Mouse (Mus musculus) frontal cortex, postnatal 36 days (tissue): ENCODE data around the gene 3110082J24Rik.

Source experiments
- DNase-seq, 2 experiments: peaks; one replicate each; pipeline ENCODE4 v3.0.0; 2022; ENCODE audit warnings: low spot score in 2 of 2

The 3110082J24Rik gene

DNA sequence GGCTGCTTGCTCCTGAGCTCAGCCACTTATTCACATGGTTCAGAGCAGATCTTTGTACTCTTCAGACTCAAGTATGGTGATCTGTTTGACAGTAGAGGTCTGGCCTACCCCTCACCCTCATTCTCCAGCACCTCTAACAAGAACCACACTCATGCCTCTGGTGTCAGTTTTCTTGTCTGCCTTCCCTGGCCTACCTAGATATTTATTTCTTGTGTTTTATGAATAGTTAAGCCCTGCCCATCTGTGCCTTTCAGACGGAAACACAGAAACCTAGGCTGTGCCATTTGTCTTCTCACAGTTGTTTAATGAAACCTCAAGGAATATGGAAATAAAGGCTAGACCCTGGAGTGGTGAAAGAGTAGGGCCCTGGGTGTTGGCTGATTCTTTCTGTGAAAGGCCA lies 12.1 kb upstream of the 3110082J24Rik start:
- no peak for DNase-seq

DNA sequence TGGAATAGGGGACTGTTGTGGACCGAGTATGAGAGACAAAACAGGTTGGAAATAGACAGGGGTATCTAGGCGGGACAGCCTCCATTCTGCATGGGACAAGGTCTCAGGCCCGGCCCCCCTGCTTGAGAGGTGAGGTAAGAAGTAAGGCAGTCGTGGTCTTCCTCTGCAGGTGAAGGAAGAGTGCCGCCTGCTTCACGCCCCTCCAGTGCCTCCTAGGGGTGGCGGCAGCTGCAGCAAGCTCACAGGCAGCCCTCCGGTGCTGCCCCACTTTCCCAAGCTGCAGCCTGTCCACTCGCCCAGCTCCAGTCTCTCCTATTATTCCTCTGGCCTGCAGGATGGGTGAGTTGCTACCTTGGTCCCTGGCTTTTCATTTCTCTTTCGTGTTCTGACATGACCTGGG lies 9.8 kb upstream of the 3110082J24Rik start:
- no peak for DNase-seq

DNA sequence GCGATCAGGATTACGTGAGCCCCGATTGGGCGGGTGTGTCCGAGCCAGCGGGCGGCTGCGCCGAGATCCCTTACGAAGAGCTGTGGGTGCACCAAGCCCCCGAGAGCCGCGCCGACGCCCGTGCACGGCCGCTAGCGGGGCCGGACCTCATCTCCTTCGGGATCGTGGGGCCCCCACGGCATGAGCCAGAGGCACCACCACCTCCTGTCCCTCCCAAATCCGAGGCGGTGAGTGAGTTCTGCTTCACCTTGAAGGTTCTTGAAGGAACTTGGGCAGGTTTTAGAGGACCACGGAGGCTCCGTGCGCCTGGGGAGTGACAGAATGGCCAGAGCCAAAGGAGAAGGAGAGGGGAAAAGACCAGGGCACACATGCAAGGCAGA lies 8.9 kb upstream of the 3110082J24Rik start:
- DNase-seq, result no peak

DNA sequence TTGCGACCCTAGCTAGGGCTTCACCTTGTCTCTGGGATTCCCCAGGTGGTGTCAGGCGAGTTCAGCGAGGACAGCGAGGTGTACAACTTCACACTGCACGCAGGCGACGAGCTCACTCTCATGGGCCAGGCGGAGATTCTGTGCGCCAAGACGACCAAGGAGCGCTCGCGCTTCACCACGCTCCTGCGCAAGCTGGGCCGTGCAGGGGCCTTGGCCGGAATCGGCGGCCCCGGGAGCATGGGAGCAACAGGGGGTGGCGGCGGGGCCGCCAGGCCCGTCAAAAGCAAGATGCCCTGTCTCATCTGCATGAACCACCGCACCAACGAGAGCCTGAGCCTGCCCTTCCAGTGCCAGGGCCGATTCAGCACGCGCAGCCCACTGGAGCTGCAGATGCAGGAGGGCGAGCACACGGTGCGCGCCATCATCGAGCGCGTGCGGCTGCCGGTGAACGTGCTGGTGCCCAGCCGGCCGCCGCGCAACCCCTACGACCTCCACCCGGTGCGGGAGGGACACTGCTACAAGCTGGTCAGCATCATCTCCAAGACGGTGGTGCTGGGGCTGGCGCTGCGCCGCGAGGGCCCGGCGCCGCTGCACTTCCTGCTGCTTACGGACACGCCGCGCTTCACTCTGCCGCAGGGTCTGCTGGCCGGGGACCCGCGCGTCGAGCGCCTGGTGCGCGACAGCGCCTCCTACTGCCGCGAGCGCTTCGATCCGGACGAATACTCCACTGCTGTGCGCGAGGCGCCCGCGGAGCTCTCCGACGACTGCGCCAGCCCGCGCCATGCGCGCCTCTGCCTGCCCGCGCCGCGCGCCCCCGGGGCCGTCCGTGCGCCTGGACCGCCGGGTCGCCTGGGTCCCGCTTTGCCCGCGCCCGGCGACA lies 8.2 kb upstream of the 3110082J24Rik start:
- DNase-seq, result peak; percentile 58 to 65

DNA sequence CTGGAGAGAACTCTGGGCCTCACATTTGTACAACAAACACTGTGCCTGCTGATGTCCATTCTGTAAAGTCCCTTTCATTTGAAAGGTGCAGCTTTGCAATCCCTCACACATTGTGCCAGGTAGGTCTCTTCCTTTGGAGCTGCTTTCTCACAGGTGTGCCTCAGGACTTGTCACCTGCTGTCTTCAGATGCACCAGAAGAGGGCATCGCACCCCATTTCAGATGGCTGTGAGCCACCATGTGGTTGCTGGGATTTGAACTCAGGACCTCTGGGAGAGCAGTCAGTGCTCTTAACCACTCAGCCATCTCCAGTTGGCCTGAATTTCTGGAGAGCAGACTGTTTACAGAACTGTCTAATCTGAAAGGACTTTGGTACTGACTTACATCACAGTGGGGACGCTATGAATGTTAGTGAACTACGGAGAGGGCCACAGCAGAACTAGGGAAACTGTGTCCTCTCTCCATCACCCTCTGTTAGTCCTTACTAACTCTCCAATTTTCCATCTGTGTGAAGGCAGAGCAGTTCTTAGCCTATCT lies 6.7 kb upstream of the 3110082J24Rik start:
- no peak for DNase-seq

DNA sequence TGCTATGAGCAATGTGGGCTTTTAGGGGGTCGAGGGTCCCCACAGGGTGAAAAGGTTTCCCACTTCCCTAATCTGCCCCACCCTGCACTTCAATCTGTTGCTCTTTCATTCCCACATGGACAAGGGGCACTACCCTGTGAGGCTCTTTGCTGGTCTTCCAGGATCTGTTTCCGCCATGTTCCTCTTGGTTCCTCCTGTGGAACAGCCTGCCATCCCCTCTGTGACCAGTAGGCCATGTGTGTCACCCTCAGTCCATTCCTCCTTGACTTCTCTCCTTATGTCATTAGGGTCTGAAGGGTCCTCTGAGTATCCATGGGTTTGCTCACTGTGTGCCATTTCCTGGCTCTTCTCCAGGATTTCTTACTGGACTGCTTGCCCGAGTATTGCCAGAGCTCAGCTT lies 5.9 kb upstream of the 3110082J24Rik start:
- no peak for DNase-seq

DNA sequence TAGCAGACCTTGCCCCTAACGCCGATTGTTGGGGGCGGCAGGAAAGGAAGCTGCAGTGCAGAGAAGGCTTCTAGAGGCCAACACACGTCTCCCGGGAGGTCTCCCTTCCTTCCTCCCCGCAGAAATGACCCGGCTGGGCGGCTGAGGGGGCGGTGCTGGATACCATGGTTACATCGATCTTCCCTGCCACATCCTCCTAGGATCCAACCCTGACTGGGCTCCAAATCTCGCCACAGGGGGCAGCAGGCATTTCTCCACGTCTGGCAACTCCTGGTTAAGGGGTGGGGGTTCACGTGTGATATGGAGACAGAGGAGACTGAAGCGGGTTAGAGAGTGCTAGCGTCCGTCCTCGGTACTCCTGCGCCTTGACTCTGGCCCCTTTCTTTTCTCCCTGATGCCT lies 5.2 kb upstream of the 3110082J24Rik start:
- no peak for DNase-seq

DNA sequence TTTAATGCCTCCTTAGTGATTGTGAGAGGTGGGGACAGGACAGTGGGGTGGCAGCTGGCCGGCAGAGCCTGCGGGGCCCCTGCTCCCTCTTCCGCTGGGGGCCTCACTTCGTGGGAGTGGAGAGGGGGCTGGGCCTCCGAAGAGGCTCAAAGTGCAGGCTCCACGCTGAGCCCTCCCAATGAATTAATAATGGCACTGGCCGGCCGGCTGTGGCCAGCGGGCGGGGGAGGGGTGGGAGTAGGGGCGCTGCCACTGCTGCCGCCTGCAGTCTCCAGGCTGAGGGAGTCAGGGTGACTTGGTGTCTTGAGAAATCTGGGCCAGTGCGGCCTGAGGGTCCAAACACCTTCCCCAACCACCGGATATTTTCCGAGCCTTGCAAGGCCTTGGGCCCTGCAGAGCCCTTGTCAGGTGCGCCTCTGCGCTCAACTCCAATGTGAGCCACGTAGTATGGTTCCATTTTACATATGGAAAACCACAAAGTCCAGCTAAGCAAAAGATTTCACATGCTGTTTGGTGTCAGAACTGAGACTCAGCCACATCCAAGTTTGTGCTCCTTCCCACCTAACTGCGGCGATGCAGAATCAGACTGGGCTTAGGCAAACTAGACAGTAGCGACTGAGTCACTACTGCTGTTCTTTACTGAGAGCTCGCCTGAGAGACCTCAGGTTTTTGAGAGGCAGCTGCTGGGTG lies 4.6 kb upstream of the 3110082J24Rik start:
- DNase-seq, result no peak

DNA sequence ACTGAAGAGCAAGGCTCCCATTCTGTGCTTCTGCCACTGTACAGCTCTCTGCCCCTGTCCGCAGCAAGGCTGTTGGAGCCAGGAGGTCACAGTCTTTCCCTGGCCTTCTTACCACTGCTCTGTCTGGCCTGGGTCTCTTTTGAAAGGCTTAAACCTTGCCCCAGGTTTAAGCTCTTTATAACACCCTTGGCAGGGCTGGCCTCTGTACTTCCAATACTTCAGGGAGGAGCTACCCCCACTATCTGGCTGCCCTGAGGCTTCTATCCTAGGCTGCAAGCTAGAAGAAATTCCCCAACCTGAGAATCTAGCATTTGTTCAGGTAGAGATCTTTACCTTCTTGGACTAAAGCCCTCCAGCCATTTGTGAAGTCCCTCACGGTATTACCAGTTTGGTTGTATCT lies 4.0 kb upstream of the 3110082J24Rik start:
- no peak for DNase-seq

DNA sequence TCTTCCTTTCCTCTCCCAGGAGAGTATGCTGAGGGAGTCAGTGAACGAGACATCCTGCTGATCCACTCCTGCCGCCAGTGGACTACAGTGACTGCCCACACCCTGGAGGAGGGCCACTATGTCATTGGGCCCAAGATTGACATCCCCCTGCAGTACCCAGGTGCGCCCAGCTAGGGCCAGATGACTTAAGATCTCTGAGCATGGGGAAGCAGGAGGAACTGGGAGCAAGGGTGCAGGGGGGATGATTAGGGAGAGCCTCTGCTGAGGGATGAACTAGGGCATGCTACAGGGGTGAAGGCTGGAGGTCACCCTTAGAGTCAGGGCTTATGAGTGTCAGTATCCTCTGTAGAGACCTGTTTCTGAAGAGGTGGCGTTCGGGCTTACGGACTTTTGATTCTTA lies 2.3 kb upstream of the 3110082J24Rik start:
- DNase-seq, result no peak

DNA sequence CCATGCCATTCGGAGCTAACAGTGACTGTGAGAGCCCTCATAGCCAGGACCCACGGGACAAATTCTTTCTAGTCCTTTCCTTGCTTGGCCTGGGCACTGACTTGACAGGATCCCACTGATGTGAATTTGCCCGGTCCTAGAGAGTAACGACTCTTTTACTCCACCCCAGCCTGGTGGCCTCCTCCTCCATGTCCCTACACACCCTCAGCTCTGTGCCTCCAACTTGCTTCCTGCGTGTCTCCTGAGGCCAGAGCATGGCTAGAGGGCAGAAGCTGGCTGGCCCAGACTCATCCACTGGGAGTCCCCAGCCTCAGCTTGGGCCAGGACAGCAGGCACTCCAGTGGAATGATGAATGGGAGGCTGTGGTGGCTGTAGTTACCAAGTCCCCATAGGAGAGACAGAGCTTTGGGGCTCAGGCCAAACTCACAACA lies 1.7 kb upstream of the 3110082J24Rik start:
- no peak for DNase-seq

DNA sequence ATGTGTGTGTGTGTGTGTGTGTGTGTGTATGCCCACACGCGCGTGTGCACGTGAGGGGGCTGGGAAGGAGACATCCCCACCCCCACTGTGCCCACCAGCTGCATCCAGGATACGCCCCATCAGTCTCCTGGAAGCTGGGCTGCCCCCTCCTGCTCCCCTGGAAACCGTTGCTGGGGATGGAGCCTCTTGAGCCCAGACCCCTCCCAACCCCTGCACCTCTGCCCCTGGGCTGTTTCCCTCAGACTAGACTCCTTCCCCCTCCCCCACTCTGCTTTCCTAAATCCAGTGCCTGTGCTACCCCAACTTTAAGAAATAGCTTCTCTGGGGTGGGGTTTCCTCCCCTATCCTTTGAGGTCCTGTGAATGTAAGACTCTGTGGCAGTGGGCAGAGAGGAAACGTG lies 1.3 kb upstream of the 3110082J24Rik start:
- DNase-seq, result no peak

DNA sequence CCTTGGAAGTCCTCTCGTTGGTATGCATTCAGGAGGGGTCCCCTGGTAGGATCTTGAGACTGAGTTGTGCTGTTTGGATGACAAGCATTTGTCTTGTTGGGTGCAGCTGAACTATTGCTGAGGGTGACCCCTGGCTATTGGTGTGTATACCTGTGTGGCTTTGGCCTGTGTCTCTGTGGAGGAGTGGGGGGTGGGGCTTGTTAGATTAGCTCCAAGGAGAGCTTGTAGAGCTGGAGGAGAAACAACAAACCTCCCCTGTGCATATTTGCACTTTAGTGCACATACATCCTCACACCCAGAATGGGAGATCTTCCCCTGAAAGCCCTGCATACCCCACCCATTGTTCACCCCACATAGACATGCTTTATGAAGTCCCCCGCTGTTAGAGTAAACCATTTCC lies 870 bp upstream of the 3110082J24Rik start:
- DNase-seq, result no peak

DNA sequence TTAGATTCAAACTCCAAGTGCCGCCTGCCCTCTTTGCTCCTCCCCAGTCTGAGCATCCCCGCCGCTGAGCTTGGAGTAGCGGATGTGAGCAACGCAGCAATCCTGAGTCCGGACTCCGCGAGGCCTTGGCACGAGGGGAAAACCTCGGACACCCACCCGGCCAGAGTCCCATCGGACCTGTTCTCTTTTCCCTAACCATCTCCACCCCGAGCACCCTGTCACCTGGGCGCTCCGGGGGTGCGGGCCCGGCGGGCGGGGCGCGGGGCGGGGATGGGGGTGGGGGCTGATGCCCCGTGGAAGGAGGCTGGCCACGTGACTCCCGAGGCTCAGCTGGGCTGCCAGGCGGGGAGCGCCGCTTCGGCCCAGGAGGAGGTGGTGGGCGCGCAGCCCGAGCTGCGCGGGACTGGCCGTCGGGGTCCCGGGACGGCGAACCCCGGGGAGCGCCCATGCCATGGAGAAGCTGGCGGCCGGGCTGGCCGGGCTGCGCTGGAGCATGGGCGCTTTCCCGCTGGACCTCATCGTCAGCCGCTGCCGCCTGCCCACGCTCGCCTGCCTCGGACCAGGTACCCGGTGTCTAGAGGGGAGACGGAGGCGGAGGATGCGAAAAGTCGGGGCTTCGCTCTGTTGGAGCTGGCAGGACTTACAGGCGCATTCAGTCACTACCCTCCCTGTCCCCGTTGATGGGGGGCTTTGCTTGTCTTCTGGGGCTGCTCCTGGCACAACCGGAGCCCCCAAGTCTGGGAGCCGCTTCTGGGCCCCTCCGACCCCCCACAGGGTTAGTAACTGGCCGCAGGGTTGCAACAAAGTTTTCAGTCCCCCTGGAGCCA lies 832 bp downstream of the 3110082J24Rik start, which contains the start of gene Garem2:
Gene Garem2, plus strand, starts transcription at position 321 of the 827 bp plus-strand sequence.
- no peak for DNase-seq

DNA sequence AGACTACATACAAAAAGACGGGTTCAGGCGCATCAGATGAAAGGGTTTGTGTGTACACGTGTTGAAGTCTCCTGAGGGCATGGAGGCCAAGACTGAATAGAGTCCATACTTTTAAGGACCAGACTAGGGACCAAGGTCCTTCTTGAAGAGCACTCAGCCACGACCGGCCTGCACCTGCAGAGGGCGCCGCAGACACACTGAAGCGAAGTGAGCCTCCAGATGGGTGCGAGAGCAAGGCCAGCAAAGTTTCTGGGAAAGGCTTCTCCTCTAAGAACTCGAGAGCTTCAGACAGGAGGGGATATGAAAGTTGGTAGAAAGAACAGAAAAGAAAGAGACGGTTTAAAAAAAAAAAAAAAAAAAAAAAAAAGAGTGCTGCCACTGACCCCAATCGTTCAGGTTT lies 1.5 kb downstream of the 3110082J24Rik start:
- DNase-seq, result no peak

DNA sequence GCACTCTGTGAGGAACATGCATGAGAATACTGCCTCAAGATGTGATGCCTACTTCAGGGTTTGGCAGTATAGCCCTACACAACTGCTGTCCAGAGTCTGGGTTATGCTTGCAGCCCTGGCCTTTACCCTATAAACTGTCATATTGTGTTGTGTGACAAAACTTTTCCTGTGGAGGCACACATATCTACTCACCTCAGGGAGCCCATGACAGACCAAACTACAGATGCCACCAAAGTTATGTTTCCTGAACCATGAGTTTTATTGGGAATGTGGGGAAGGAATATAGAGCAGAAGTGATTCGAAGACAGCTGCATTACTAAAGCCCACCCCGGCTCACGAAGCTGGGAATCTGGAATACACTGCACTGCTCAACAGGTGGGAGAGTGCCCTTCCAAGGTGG lies 2.5 kb downstream of the 3110082J24Rik start:
- no peak for DNase-seq

DNA sequence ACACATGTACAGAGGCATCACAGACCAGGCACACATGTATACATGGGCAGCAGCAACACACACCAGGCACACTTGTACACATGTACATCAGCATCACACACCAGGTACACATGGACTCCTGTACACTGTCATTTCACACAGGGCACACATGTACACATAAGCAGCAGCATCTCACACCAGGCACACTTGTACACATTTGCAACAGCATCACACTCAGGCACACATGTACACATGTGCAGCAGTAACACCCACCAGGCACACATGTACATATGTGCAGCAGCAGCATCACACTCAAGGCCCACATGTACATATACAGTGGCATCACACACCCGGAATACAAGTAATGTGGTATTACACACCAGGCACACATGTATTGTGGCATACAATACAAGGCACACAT lies 7.6 kb downstream of the 3110082J24Rik start:
- no peak for DNase-seq

DNA sequence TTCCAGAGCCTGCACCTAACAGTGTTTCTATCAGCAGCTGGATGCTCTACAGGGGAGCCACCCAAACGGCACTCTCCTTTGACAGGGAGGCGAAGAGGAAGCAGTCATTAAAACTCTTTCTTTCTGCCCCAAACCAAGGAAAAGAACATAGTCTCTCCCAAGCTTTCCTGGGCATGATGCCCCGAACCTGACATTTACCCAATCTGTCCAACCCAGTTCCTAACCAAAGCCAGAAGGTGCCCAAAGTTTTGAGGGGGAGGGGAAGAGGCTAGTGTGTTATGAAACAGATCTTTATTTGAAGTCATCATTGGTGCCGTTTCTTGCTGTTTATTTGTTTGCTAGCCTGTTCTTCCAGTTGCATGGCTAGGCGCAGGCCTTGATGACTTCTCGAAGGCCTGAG lies 10.2 kb downstream of the 3110082J24Rik start:
- no peak for DNase-seq

DNA sequence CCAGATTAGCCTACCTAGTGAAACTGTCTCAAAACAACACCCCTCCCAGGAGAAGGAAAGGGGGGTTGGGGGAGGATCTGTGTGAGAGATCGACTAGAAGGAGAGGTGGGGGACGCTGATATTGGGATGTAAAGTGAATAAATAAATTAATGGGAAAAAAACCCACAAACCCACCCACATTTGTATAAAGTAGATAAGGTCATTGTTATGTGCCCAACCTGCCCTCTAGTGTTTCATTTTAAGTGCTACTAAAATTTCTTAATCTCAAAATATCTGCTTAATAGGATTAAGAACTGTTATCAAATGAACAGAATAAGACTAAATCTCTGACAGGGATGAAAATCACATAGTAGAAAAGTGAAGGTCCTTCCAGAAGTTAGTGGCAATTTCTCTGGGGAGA lies 11.5 kb downstream of the 3110082J24Rik start:
- no peak for DNase-seq

DNA sequence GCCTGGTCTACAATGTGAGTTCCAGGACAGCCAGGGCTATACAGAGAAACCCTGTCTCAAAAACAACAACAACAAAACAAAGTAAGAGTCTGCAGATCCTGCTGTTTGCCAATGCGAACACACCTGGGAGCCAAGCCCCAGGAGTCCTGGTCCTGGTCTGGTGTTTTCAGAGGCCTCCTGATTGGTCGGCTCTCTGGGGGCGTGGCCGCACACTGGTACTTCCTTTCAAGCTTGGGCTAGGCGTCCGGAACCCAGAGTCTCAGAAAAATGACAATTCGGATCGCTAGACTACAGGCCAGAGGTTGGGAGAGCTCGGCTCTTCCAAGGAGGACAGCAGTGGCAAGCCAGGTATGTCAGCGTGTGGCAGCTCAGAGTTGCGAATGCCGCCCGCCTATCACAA lies 13.2 kb downstream of the 3110082J24Rik start:
- no peak for DNase-seq

DNA sequence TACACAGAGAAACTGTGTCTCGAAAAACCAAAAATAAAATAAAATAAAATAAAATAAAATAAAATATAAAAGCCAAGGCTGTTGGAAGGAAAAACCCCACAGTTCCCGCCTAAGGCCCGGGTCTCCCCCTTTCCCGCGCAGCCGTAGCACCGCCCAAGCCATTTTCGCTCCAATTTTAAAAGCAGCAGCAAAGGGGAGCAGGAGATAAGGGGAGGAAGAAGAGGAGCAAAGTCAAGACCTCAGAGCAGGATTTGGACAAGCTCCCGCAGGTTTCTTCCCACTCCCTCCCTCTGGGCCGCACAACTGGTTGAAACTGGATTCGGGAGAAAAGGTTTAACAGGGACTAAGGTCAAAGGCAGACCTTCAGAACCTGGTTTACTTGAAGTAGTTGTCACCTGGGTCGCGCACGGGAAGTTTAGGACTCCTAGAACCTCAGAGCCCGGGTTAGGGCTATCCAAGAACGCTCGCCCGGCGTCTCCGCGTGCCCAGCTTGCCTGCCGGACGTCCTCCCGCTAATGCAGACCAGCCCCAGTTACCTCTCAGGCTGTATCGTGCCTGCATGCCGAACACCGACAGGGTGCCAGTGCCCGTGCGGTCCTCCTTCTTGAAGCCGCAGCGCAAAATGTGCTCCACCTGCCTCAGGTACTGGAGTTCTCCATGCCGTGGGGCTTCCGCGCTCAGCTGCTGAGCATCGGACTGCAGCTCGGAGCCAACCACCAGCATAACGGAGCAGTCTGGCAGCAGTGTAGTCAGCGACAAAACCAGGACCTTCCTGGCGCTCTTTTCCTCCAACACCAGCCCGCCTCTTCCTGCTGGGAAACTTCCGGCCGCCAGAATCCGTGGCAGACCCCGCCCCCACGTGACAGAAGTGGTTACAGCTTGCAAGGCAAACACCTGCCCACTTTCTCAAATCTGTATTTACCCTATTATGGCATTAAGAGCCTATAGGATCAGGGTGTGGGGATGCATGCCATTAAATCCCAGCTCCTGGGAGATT lies 32.8 kb downstream of the 3110082J24Rik start, which contains the start of gene Tyms:
Gene Tyms, minus strand, starts transcription at position 793 of the 997 bp plus-strand sequence.
- peak; percentile 67 to 73 for DNase-seq
